Mouse (Mus musculus) embryonic fibroblast, embryonic 13.5 days (primary cell): ENCODE measurements around the gene Myo9a.
"Not testable (repeated sequence)": the region's sequence is repeated elsewhere in the genome, so short reads cannot be mapped to it uniquely, and the experiment has no call there.

Source experiments
- CTCF ChIP-seq: IDR thresholded peaks from 2 replicates; pipeline ENCODE4 v1.5.1; 2011; ENCODE audit warnings: mild to moderate bottlenecking, control low read depth, low read length, moderate library complexity, borderline replicate concordance; ENCODE audit not compliant: insufficient read depth
- POLR2A ChIP-seq: IDR thresholded peaks from 2 replicates; pipeline ENCODE4 v1.6.1; 2011; ENCODE audit warnings: low read depth, mild to moderate bottlenecking, control low read depth, low read length, moderate library complexity

GRCm38 (mm10) chr9:59806046-59806774, 55.5 kb downstream of the Myo9a start:
- not testable (repeated sequence) for TF ChIP-seq CTCF, POLR2A
